Mouse (Mus musculus) inflammation-experienced regulatory T-cells, adult 6 months (primary cell): ENCODE data around the gene 5730480H06Rik. TPM values are rescaled to one million over a fixed set of nuclear protein-coding genes. Genes with fewer than 3 reads are reported as not detected.

ENCODE experiments used
- ATAC-seq: one replicate; pipeline ENCODE4 v1.8.0; 2017
- polyA plus RNA-seq, 3 experiments: library from polyadenylated mRNA; unstranded; fragments of 100-300 nt; shearing (Covaris generic); gene quantifications; one replicate each; pipeline ENCODE4 v1.2.1; 2017

5730480H06Rik gene
- 10 to 100 TPM; 11.0 to 15.0 (median 11.0) TPM for polyA plus RNA-seq

DNA sequence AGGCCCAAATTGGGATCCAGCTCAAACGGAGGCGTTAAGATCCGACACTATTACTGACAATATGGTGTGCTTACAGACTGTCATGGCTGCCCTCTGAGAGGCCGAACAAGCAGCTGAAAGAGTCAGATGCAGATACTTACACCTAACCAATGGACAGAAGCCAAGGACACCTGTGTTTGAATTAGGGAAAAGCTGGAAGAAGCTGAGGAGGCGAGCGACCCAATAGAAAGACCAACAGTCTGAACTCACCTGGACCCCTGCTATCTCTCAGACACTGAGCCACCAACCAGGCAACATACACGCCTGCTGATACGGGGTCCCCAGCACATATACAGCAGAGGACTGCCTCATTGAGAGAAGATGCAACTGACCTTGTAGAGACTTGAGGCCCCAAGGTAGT is at the start of gene 5730480H06Rik:
Gene 5730480H06Rik, plus strand, starts transcription at position 301 of the 400 bp plus-strand sequence.
- no peak for ATAC-seq

GRCm38 (mm10) chr5:48301186-48301585 is 26.6 kb upstream of the 5730480H06Rik start:
- no peak for ATAC-seq

DNA sequence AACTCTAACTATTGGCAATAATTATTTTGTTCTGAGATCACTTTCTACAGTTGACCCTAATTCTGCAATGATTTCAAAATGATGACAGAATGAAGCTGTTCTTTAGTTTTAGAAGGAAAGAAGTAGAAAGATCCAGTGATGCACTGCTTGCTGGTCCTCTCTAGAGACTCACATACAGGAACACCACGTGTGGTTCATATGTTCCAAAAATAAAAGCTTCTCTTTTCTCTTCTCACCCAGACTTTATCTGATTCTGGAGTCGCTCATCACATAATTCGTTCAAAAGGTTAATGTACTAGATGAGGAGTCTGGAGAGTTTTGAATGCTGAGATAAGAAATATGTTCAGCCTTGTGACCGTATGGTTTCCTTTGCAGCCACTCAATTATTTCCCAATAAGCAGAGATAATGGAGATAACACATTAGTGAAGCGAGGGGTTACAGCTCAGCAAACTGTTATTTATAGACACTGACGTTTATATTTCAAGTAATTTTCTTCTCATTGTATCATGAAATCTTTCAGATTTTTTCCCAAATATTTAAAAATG is 12.6 kb upstream of the 5730480H06Rik start:
- ATAC-seq = no peak

DNA sequence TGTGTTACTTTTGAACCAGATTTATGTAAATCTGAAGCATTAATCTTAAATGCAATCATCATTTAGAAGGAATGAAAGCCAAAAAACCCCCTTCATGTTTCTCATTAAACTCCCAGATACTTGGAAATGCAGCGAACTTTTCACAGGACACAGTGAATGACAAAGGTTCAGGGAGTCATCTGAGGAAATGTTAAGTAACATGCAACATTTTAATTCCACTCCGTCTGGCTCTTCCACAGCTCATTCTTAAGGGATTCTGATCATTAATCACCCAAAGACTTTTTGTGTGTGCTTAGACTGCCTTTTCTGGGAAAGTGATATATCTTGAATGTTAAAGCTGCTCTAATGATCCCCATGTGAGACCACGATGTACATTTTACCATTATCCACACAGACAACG is 7.2 kb upstream of the 5730480H06Rik start:
- no peak for ATAC-seq

GRCm38 (mm10) chr5:48326221-48326620 is 1.5 kb upstream of the 5730480H06Rik start:
- no peak for ATAC-seq

DNA sequence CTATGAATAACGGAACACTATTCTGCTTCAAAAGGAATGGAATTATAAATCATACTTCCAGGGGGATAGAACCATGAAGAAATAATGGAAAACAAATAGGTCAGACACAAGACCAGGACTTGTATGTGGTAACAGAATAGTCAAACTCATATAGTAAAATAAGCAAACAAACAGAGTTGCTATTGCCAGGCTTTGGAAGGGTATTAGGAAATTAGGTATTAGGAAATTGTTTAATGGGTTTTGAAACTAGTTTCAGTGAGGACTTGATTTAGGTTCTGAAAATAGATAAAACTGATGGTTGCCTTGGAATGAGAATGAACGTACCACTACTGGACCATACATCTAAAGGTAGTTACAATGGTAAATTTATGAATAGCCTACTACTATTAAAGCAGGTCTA is 2.0 kb downstream of the 5730480H06Rik start:
- ATAC-seq = no peak

DNA sequence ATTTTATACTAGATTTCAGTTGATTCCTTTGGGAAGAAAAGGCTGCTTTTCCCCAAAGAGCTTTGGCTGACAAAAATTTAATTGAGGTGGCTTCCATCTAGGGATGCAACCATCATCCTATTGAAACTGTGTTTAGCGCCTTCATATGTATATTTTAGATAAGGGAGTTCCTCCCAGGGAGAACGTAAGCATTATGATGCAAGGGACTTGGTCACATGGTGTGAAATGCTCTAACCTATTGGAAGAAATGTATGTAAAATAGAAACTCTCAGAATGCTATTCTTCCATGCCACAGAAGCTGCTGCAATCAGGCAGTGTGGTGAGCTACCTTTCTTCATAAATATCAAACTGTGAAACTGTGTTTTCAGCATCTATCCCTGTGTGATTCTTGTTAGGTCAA is 3.1 kb downstream of the 5730480H06Rik start:
- ATAC-seq = no peak

- ATAC-seq = no peak
These were observed 3.7 kb downstream of the 5730480H06Rik start for GRCm38 (mm10) chr5:48331441-48331840.

GRCm38 (mm10) chr5:48333407-48333806 is 5.7 kb downstream of the 5730480H06Rik start:
- ATAC-seq = no peak

DNA sequence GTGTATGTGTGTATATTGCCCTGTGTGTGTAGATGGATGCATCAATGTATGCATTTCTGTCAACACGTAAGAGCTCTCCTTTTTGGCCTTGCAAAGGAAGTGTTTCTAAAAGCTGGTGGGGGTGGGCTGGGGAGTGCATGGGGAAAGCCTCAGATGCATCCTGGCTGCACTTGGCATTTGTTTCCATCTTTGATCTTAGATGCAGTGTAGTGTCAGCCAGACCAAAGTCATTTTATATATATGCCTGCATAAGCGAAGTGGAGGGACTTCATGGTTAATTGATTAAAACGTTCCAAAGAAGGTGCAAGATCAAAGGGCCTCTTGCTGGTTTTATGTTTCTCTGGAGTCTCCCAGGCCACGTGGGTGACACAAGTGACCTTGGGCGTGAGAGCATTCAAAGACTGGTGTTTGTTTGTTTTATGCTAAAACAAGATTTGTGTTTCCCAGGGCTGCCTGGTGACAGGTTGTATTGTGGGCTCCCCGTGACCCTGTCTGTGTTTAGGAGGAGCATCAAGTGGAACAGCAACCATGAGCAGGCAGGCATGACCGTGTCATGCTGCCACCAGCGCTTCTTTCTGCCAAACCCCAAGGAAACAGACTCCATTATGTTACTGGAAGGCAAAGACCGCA is 6.2 kb downstream of the 5730480H06Rik start:
- no peak for ATAC-seq

GRCm38 (mm10) chr5:48340808-48341433 is 13.2 kb downstream of the 5730480H06Rik start:
- ATAC-seq = no peak

- ATAC-seq = peak; percentile 52
These were observed 17.6 kb downstream of the 5730480H06Rik start for GRCm38 (mm10) chr5:48345095-48345982.

- ATAC-seq = no peak
These were observed 18.4 kb downstream of the 5730480H06Rik start for GRCm38 (mm10) chr5:48345983-48346648.

GRCm38 (mm10) chr5:48349309-48349708 is 21.6 kb downstream of the 5730480H06Rik start:
- no peak for ATAC-seq

- ATAC-seq = peak; percentile 99
These were observed 44.4 kb downstream of the 5730480H06Rik start for GRCm38 (mm10) chr5:48371890-48372766.

DNA sequence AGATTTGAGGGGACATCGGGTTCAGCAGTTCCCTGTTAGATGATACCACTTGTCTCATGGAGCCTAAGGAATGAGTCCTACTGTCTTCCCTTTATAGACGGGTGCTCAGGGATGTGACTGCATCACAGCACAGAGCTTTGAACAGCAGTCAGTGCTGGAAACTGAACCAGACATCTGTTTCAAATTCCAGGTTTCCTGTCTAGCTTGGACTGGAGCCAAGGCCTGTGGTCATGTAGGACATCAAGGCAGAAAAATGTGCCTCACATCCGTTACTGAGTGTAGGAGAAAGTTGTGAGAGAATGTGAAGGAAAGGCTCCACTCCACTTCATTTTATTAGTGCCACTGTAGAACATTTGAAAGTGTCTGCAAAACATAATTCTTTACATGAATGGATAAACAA is 74.7 kb downstream of the 5730480H06Rik start:
- ATAC-seq = no peak

- ATAC-seq = no peak
These were observed 80.5 kb downstream of the 5730480H06Rik start for GRCm38 (mm10) chr5:48408276-48408675.

DNA sequence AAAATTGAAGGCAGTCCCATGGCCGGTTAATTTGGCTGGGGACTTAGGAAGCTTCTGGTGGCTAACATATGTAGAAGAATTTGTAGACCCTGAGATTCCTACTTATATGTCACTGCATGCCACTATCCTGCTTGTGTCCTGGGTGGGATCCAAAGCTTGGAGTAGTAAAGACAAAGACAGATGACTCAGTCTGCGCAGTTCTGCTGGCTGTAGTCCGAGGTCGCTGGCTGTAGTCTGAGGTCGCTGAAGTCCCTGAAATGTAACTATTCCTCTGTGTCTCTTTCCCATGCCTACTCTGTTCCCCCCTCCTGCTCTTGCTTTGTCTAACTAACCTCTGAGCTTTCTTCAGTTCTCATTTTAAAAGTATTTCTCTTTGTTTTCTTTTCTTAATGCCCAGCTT is 82.6 kb downstream of the 5730480H06Rik start:
- no peak for ATAC-seq

DNA sequence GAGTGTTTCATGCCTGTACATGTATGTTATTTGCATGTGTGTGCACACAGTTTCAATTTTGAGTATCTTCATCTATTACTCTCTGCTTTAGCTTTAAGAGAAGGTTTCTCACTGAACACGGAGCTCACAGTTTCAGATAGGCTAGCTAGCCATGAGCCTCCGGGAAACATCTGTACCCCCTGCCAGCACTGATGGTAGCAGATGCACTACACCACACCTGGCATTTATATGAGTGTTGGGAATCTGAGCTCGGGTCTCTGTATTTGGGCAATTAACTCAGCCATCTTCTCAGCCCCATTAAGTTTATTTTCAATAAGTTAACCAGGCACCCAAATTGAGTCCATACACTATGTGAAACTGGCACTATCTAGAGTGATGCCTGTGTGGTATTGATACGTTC is 83.7 kb downstream of the 5730480H06Rik start:
- ATAC-seq = no peak

DNA sequence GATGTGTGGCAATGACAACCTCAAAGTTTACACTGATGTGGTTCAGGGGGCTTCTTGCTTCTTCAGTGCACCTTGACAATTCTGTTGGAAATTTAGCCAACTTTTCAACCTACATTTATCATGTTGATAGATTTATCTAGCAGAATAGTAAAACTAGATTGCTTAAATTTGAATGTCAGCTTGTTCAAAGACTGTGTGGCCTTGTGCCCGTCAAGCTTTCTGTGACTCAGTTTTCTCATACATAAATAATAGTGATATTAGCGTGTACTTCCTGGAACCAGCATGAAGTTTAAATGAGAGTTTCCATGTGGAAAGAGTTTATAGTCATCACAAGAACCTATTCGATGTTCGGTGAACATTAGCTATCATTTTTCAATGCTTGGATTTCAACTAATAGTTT is 84.5 kb downstream of the 5730480H06Rik start:
- no peak for ATAC-seq

GRCm38 (mm10) chr5:48419741-48420140 is 92.0 kb downstream of the 5730480H06Rik start:
- no peak for ATAC-seq

- ATAC-seq = no peak
These were observed 94.2 kb downstream of the 5730480H06Rik start for GRCm38 (mm10) chr5:48421957-48422356.
